Mouse (Mus musculus) brain, embryonic 18.5 days (tissue): ENCODE data around the gene 9930111J21Rik2.
"Not testable (repeated sequence)": the region's sequence is repeated elsewhere in the genome, so short reads cannot be mapped to it uniquely, and the experiment has no call there.

Experiments used
- DNase-seq: peaks from one replicate; pipeline ENCODE4 v3.0.0-alpha.2; 2012; ENCODE audit warnings: low read depth, low spot score

9930111J21Rik2 gene

GRCm38 (mm10) chr11:48974686-48975085 lies 76.4 kb downstream of the 9930111J21Rik2 start:
- not testable (repeated sequence) for DNase-seq
